Mouse (Mus musculus) thymus, adult 2 months (tissue): ENCODE results near the gene Fbn1.

Source experiments
- CTCF ChIP-seq: fragments of 200-500 bp; IDR thresholded peaks from 2 replicates; pipeline ENCODE4 v1.5.1; 2012; ENCODE audit warnings: mild to moderate bottlenecking, control low read depth, low read length, moderate library complexity, borderline replicate concordance; ENCODE audit not compliant: control insufficient read depth, poor library complexity, insufficient read depth; ENCODE audit errors: extremely low read depth
- POLR2A ChIP-seq: fragments of 200-500 bp; IDR thresholded peaks from 2 replicates; pipeline ENCODE4 v1.6.1; 2012; ENCODE audit warnings: mild to moderate bottlenecking, low read length, control low read depth, moderate library complexity; ENCODE audit not compliant: control insufficient read depth, poor library complexity, insufficient read depth; ENCODE audit errors: extremely low read depth

DNA sequence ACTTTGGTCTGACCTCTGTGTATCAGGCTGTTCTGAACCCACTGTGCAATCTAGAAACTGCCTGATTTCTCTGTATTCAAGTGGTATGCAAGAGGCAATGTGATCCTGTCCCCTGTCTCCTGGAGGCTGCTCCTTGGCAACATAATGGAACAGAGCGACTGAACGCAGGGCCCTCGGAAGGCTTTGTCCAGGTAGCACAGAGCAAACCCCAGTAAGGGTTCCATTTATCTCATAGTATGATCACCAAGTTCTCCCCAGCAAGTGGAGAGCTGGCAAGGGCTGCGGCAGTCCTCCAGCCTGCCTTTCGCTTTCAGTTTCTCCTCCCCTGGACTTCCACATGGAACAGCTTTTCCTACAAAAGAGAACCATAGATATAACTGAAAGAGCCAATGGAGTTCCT is 588 bp upstream of the Fbn1 start:
- TF ChIP-seq CTCF (no peak), POLR2A (no peak)
